Mouse (Mus musculus) MEL-GATA-1-ER (cell line): ENCODE results near the gene Cnot1.
"Not testable (repeated sequence)": the region's sequence is repeated elsewhere in the genome, so short reads cannot be mapped to it uniquely, and the experiment has no call there.

Experiments used
- DNase-seq: peaks from one replicate; pipeline ENCODE4 v3.0.0-alpha.2; 2012; ENCODE audit warnings: low read depth; ENCODE audit errors: extremely low read depth

Cnot1 gene

GRCm38 (mm10) chr8:95817597-95817996 is 10.3 kb upstream of the Cnot1 start:
- no peak for DNase-seq

- no peak for DNase-seq
Observed at GRCm38 (mm10) chr8:95816044-95816708, 8.9 kb upstream of the Cnot1 start.

GRCm38 (mm10) chr8:95810184-95810591 is 2.9 kb upstream of the Cnot1 start:
- DNase-seq, result peak; percentile 47

GRCm38 (mm10) chr8:95809116-95809515 is 1.9 kb upstream of the Cnot1 start:
- DNase-seq, result no peak

- no peak for DNase-seq
Observed at GRCm38 (mm10) chr8:95808631-95809030, 1.4 kb upstream of the Cnot1 start.

- DNase-seq, result peak; percentile 94
Observed at GRCm38 (mm10) chr8:95807861-95808260, 597 bp upstream of the Cnot1 start.

GRCm38 (mm10) chr8:95806461-95807191 is 638 bp downstream of the Cnot1 start:
- no peak for DNase-seq

- DNase-seq, result no peak
Observed at GRCm38 (mm10) chr8:95805482-95805881, 1.8 kb downstream of the Cnot1 start.

- DNase-seq, result no peak
Observed at GRCm38 (mm10) chr8:95802231-95802630, 5.0 kb downstream of the Cnot1 start.

- DNase-seq, result no peak
Observed at GRCm38 (mm10) chr8:95801476-95802064, 5.7 kb downstream of the Cnot1 start.

- no peak for DNase-seq
Observed at GRCm38 (mm10) chr8:95800353-95800752, 6.9 kb downstream of the Cnot1 start.

- no peak for DNase-seq
Observed at GRCm38 (mm10) chr8:95799891-95800290, 7.4 kb downstream of the Cnot1 start.

- no peak for DNase-seq
Observed at GRCm38 (mm10) chr8:95799117-95799516, 8.1 kb downstream of the Cnot1 start.

GRCm38 (mm10) chr8:95795333-95796061 is 11.8 kb downstream of the Cnot1 start:
- DNase-seq, result not testable (repeated sequence)

- DNase-seq, result no peak
Observed at GRCm38 (mm10) chr8:95785591-95785990, 21.7 kb downstream of the Cnot1 start.

GRCm38 (mm10) chr8:95782628-95783027 is 24.6 kb downstream of the Cnot1 start:
- no peak for DNase-seq

GRCm38 (mm10) chr8:95781775-95782174 is 25.5 kb downstream of the Cnot1 start:
- DNase-seq, result no peak

GRCm38 (mm10) chr8:95781085-95781484 is 26.2 kb downstream of the Cnot1 start:
- DNase-seq, result no peak

- DNase-seq, result no peak
Observed at GRCm38 (mm10) chr8:95764133-95764532, 43.1 kb downstream of the Cnot1 start.

GRCm38 (mm10) chr8:95760323-95760722 is 46.9 kb downstream of the Cnot1 start:
- DNase-seq, result no peak

- no peak for DNase-seq
Observed at GRCm38 (mm10) chr8:95751924-95752323, 55.3 kb downstream of the Cnot1 start.

- DNase-seq, result no peak
Observed at GRCm38 (mm10) chr8:95748028-95748427, 59.2 kb downstream of the Cnot1 start.
